Mouse (Mus musculus) olfactory bulb, adult 2 months (tissue): ENCODE results near the gene Thsd4. TPM values are rescaled to one million over a fixed set of nuclear protein-coding genes. Genes with fewer than 3 reads are reported as not detected.

Source experiments
- H3K27ac ChIP-seq: fragments of 200-500 bp; 2 replicates; pipeline ENCODE4 v1.5.1; 2012; ENCODE audit warnings: low read depth, low read length; ENCODE audit not compliant: insufficient read depth
- H3K4me1 ChIP-seq: fragments of 200-500 bp; 2 replicates; pipeline ENCODE4 v1.6.1; 2012; ENCODE audit warnings: low read length; ENCODE audit not compliant: control insufficient read depth, insufficient read depth
- H3K4me3 ChIP-seq: fragments of 200-500 bp; 2 replicates; pipeline ENCODE4 v1.5.1; 2012; ENCODE audit warnings: mild to moderate bottlenecking, low read depth, low read length, moderate library complexity; ENCODE audit not compliant: insufficient read depth
- CTCF ChIP-seq: fragments of 200-500 bp; IDR thresholded peaks from 2 replicates; pipeline ENCODE4 v1.5.1; 2012; ENCODE audit warnings: low read depth, mild to moderate bottlenecking, low read length, moderate library complexity; ENCODE audit not compliant: insufficient read depth
- POLR2A ChIP-seq: fragments of 200-500 bp; IDR thresholded peaks from 2 replicates; pipeline ENCODE4 v1.6.1; 2012; ENCODE audit warnings: mild to moderate bottlenecking, low read depth, low read length, moderate library complexity; ENCODE audit not compliant: insufficient read depth
- WGBS: fragments of 180-500 bp; shearing (Covaris S2); methylation state at CpG from one replicate; pipeline ENCODE4 v1.1.7; 2018; 5-methylcytosine and 5-hydroxymethylcytosine counted together
- polyA plus RNA-seq: library from polyadenylated mRNA; stranded (reverse); fragments of >200 nt; gene quantifications from 2 replicates; pipeline ENCODE4 v1.2.4, GENCODE M21; 2012; ENCODE audit warnings: low replicate concordance; ENCODE audit not compliant: missing spikeins, insufficient read depth, insufficient read length

Gene Thsd4
- polyA plus RNA-seq, 1 experiment = not detected

DNA sequence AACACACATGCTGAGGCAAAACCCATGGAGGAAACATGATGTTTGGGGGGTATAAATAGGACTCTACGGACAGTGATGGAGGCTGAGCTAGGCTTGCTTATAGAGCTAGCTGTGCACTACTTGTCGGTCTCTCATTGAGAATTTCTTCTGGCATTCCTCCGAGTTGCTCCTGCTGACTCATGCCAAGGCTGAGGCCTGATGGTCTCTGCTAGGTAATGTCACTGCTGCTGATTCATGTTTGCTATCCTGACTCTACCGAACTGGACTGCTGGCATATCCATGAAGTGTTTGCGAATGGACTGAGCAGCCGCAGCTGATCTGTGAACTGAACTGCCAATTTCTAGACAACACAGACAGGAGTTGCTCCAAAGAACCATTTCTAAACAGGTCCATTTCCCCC lies 305.8 kb downstream of the Thsd4 start:
- WGBS = 77% methylated on average over 6 of the region's 6 CpGs
- Histone ChIP-seq H3K4me1 (no peaks in the 10 kb centered on the region), H3K27ac (no peak overlapping the region), H3K4me3 (no peak overlapping the region)
- TF ChIP-seq POLR2A = no peak
- no peak for TF ChIP-seq CTCF

- Histone ChIP-seq H3K4me1 (no peaks in the 10 kb centered on the region), H3K27ac (no peak overlapping the region), H3K4me3 (no peak overlapping the region)
- WGBS = 54% methylated on average over 1 of the region's 1 CpGs
- TF ChIP-seq POLR2A (no peak), CTCF (no peak)
Measured at GRCm38 (mm10) chr9:60213111-60213510, 308.7 kb downstream of the Thsd4 start.

- no peaks in the 10 kb centered on the region for H3K4me1 ChIP-seq
- WGBS = 98% methylated on average over 1 of the region's 1 CpGs
- H3K4me3 ChIP-seq = no peak overlapping the region
- H3K27ac ChIP-seq = no peak overlapping the region
- TF ChIP-seq POLR2A = no peak
- no peak for TF ChIP-seq CTCF
Measured at GRCm38 (mm10) chr9:60208843-60209242, 313.0 kb downstream of the Thsd4 start.

- no peaks in the 10 kb centered on the region for H3K4me1 ChIP-seq
- 70% methylated on average over 7 of the region's 7 CpGs for WGBS
- H3K4me3 ChIP-seq = no peak overlapping the region
- TF ChIP-seq POLR2A (no peak), CTCF (no peak)
- no peak overlapping the region for H3K27ac ChIP-seq
Measured at GRCm38 (mm10) chr9:60203141-60203540, 318.7 kb downstream of the Thsd4 start.

DNA sequence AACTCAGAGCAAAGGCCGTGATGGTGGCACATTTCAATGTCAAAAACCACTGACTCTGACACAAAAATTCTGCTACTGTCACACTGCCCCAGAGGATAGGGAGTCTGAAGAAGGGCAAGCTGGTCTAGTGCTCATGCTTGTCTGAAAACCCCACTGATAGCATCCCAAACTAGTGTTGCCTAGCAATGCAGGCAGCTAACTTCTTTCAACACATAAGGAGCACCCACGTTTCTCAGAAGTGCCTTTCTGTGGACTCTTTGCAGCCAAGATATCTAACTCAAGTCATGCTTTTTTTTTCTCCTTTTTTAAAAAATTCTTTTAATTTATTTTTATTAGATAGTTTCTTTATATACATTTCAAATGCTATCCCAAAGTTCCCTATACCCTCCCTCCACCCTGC lies 321.4 kb downstream of the Thsd4 start:
- Histone ChIP-seq H3K4me3 (no peak overlapping the region), H3K27ac (no peak overlapping the region), H3K4me1 (no peaks in the 10 kb centered on the region)
- WGBS = 84% methylated on average over 2 of the region's 2 CpGs
- TF ChIP-seq CTCF (no peak), POLR2A (no peak)

DNA sequence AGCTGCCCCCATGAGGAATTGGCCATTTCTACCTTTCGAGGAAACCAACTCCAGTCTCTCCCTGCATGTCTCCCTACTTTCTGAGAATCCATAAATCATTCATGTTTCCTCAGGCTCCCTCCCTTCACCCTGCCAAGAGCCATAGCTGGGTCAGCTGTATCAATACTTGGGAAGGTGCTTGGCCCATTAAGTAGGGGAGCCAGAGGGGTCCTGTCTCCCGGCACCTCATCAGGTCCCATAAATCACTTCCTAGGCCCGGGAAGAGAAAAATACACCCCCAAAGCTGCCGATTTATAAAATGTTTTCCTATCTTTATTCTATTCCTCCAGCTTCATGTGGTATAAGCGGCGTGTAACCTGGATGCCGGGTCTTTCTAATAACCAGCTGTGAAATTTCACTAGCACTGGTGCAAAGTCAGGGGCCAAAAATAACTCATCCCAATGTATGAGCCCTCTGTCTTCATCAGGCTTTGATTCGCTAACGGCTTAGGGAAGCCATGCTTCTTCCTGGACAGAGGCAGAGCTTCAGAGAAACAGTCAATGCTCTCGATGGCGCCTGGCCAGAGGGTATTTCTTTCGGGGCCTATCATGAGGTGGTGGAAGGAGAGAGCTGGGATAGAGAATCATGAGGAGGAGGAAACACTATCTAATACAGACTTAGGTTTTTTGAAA lies 323.2 kb downstream of the Thsd4 start:
- 91% methylated on average over 12 of the region's 12 CpGs for WGBS
- Histone ChIP-seq H3K4me1 (no peaks in the 10 kb centered on the region), H3K4me3 (no peak overlapping the region), H3K27ac (no peak overlapping the region)
- TF ChIP-seq CTCF (no peak), POLR2A (no peak)

- no peak for TF ChIP-seq POLR2A
- TF ChIP-seq CTCF = no peak
- 89% methylated on average over 2 of the region's 2 CpGs for WGBS
- H3K4me3 ChIP-seq = no peak overlapping the region
- no peak overlapping the region for H3K27ac ChIP-seq
- no peaks in the 10 kb centered on the region for H3K4me1 ChIP-seq
Measured at GRCm38 (mm10) chr9:60195502-60195901, 326.3 kb downstream of the Thsd4 start.

DNA sequence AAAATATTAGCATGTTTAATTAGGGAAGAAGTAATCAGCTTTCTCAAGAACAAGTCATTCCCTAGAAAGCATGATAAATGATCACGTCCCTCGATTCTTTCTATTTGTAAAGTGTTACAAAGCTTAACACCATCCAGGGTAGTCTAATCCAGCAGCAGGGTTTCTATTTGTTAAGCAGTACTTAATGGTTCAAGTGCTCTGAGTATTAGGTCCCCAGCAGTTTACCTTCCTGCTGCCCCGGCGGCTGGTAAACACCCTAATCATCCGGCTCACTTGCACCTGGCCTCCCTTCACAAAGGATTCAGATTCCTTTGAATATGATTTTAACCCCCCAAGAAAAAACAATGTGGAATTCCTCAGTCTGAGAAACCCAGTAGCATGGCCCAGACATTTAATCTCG lies 326.9 kb downstream of the Thsd4 start:
- WGBS = 80% methylated on average over 6 of the region's 6 CpGs
- H3K27ac ChIP-seq = no peak overlapping the region
- no peak overlapping the region for H3K4me3 ChIP-seq
- TF ChIP-seq POLR2A (no peak), CTCF (no peak)
- no peaks in the 10 kb centered on the region for H3K4me1 ChIP-seq

DNA sequence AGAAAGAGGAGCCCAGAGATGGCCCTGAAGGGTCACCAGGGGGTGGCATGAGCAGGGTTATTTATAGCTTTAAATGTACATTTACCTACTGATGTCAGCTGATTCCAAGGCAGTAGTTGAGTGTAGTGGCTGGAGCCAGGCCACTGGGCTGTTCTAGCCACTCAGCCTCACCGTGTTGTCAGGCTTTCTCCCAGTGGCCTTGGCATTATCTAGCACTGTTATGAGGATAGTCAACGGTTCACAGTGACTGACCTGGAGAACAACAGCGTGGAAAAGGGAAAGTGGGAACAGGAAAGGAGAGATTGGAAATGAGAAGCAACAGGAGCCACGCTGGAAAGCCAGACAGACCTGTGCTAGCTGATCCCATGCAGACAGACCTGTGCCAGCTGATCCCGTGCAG lies 329.5 kb downstream of the Thsd4 start:
- Histone ChIP-seq H3K4me1 (no peaks in the 10 kb centered on the region), H3K27ac (no peak overlapping the region), H3K4me3 (no peak overlapping the region)
- 86% methylated on average over 5 of the region's 5 CpGs for WGBS
- TF ChIP-seq POLR2A (no peak), CTCF (no peak)

GRCm38 (mm10) chr9:60187437-60187836 lies 334.4 kb downstream of the Thsd4 start:
- Histone ChIP-seq H3K27ac (no peak overlapping the region), H3K4me1 (peaks cover 2% of the 10 kb centered on the region; the same call in 1 of the 2 replicates), H3K4me3 (no peak overlapping the region)
- WGBS = 86% methylated on average over 2 of the region's 2 CpGs
- TF ChIP-seq POLR2A (no peak), CTCF (no peak)
